Mouse (Mus musculus) granulocyte monocyte progenitor cell, adult 5-6 weeks (primary cell): ENCODE data around the gene Spns2. TPM values are rescaled to one million over a fixed set of nuclear protein-coding genes. Genes with fewer than 3 reads are reported as not detected.

ENCODE experiments used
- total RNA-seq, 2 experiments: library from RNA; stranded (forward) in 1 of 2; stranded (reverse) in 1 of 2; fragments of 200-712, 200-1000 nt in 1 of 2; fragments of >200 nt in 1 of 2; fragmentation: Nextera tagmentation in 1 of 2; gene quantifications; 2 replicates each; pipeline ENCODE4 v1.2.3; 2014 to 2017

Gene Spns2
- total RNA-seq, 2 experiments from 2014 or later = 5.6 to 27.1 TPM

Other genes with a start within 250 kb of the Spns2 start
- gene Slc13a5, start 222.7 kb downstream of the Spns2 start, total RNA-seq (2014; fragmentation: Nextera tagmentation) = not detected in 2 replicates
- gene Slc13a5, start 222.7 kb downstream of the Spns2 start, total RNA-seq (2017) = not detected in 2 replicates
- gene Xaf1, start 188.3 kb downstream of the Spns2 start, total RNA-seq (2014; fragmentation: Nextera tagmentation) = 3.6 and 8.9 TPM in 2 replicates
- 2.0 and 11.7 TPM in 2 replicates for gene Xaf1, start 188.3 kb downstream of the Spns2 start, total RNA-seq (2017)
- gene Fbxo39, start 175.5 kb downstream of the Spns2 start, total RNA-seq (2014; fragmentation: Nextera tagmentation) = not detected in 2 replicates
- not detected in 2 replicates for gene Fbxo39, start 175.5 kb downstream of the Spns2 start, total RNA-seq (2017)
- not detected in 2 replicates for gene Tekt1, start 127.5 kb downstream of the Spns2 start, total RNA-seq (2014; fragmentation: Nextera tagmentation)
- 0.15 TPM in 1 of 2 replicates, not detected in the other for gene Tekt1, start 127.5 kb downstream of the Spns2 start, total RNA-seq (2017)
- 0.79 and 1.2 TPM in 2 replicates for gene Smtnl2, start 78.2 kb downstream of the Spns2 start, total RNA-seq (2014; fragmentation: Nextera tagmentation)
- gene Smtnl2, start 78.2 kb downstream of the Spns2 start, total RNA-seq (2017) = not detected in 2 replicates
- not detected in 2 replicates for gene Ggt6, start 54.4 kb downstream of the Spns2 start, total RNA-seq (2014; fragmentation: Nextera tagmentation)
- not detected in 2 replicates for gene Ggt6, start 54.4 kb downstream of the Spns2 start, total RNA-seq (2017)
- gene Mybbp1a, start 48.5 kb downstream of the Spns2 start, total RNA-seq (2014; fragmentation: Nextera tagmentation) = 172 and 173 TPM in 2 replicates
- 132 and 239 TPM in 2 replicates for gene Mybbp1a, start 48.5 kb downstream of the Spns2 start, total RNA-seq (2017)
- gene Spns3, start 60.6 kb upstream of the Spns2 start, total RNA-seq (2014; fragmentation: Nextera tagmentation) = 32.1 and 46.2 TPM in 2 replicates
- gene Spns3, start 60.6 kb upstream of the Spns2 start, total RNA-seq (2017) = 21.8 and 23.0 TPM in 2 replicates
- gene Ube2g1, start 117.4 kb upstream of the Spns2 start, total RNA-seq (2014; fragmentation: Nextera tagmentation) = 30.1 and 39.5 TPM in 2 replicates
- 32.3 and 37.7 TPM in 2 replicates for gene Ube2g1, start 117.4 kb upstream of the Spns2 start, total RNA-seq (2017)
- gene Ankfy1, start 200.1 kb upstream of the Spns2 start, total RNA-seq (2014; fragmentation: Nextera tagmentation) = 31.9 and 34.3 TPM in 2 replicates
- 34.9 and 36.0 TPM in 2 replicates for gene Ankfy1, start 200.1 kb upstream of the Spns2 start, total RNA-seq (2017)